Mouse (Mus musculus) NIH3T3 (cell line): ENCODE results near the gene F12.

ENCODE experiments used
- DNase-seq: peaks from one replicate; pipeline ENCODE4 v3.0.0-alpha.2; 2012; ENCODE audit warnings: low read depth

The F12 gene

GRCm38 (mm10) chr13:55371740-55372139, 54.9 kb downstream of the F12 start:
- no peak for DNase-seq

GRCm38 (mm10) chr13:55371007-55371681, 55.4 kb downstream of the F12 start:
- DNase-seq, result no peak

- DNase-seq, result no peak
Observed at GRCm38 (mm10) chr13:55370234-55370633, 56.4 kb downstream of the F12 start.

GRCm38 (mm10) chr13:55369531-55370114, 57.0 kb downstream of the F12 start, which contains the start of gene Rgs14:
Gene Rgs14, plus strand, starts transcription at chr13:55369732.
- DNase-seq, result no peak

GRCm38 (mm10) chr13:55368401-55368800, 58.2 kb downstream of the F12 start:
- DNase-seq, result no peak
